Mouse (Mus musculus): ENCODE data around the gene Gch1. TPM values are rescaled to one million over a fixed set of nuclear protein-coding genes. Genes with fewer than 3 reads are reported as not detected.
"Not testable (repeated sequence)": the region's sequence is repeated elsewhere in the genome, so short reads cannot be mapped to it uniquely, and the experiment has no call there.

Gene Gch1
- polyA plus RNA-seq, 1 experiment = 4.1 TPM

DNA sequence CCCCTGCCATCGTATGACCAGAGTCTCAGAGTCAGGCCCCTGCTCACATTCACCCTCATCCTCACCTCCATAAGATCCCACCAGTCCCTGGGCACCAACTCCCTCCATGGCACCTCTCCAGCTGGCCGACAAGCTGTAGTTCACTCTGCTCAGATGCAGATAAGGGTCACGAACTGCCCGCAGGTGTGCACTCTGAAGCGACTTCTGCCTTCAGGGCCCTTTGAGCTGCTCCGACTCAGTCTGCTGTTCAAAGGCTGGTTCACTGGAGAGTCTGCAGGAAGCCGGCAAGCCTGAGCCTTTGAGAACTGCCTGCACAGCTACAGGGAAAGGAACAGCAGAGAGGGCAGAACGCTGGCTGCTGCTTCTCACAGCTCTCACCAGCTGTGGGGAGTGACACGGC, 74.1 kb downstream of the Gch1 start:
- no peaks in the 10 kb centered on the region for H3K27me3 ChIP-seq (ENCODE audit: control insufficient read depth, insufficient read depth, low read length, poor library complexity, severe bottlenecking)
- no peak overlapping the region for H3K4me3 ChIP-seq (ENCODE audit: low read depth, low read length)
- no peak overlapping the region for H3K27ac ChIP-seq (ENCODE audit: insufficient read depth, low read length)
- no peaks in the 10 kb centered on the region for H3K36me3 ChIP-seq (ENCODE audit: control insufficient read depth, insufficient read depth, low read length, poor library complexity, severe bottlenecking)
- H3K4me1 ChIP-seq (ENCODE audit: control insufficient read depth, insufficient read depth, low read length) = no peaks in the 10 kb centered on the region
- H3K9ac ChIP-seq (ENCODE audit: low read depth, poor library complexity, severe bottlenecking) = no peak overlapping the region
- no peak for TF ChIP-seq POLR2A (IDR thresholded peaks at IDR 0.05; ENCODE audit: insufficient read depth, low read length)
- TF ChIP-seq CTCF (IDR thresholded peaks at IDR 0.05; ENCODE audit: low read depth, low read length) = no peak
- no peak for TF ChIP-seq EP300 (IDR thresholded peaks at IDR 0.05; ENCODE audit: insufficient read depth, low read depth, low read length)
- no peaks in the 10 kb centered on the region for H3K9me3 ChIP-seq (replicated peaks; ENCODE audit: control insufficient read depth, insufficient read depth, low read length, poor library complexity, severe bottlenecking)

DNA sequence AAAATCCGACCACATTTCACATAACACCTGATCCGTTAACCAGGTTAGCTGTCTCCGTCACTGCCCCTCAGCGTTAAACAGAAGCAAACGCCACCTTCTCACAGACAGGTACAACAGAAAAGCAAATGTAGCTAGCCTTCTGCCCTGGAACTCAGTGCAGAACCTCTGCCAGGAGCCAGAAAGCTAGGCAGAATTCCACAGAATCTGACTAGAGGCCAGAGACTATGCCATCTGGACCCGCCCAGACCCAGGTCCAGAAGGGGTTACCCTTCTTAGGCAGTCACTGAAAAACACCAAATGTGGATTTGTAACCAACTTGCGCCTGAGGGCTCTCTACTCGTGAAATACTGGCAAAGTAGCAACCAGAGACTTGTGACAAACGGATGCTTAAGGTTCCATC, 77.9 kb downstream of the Gch1 start:
- Histone ChIP-seq H3K27me3 (ENCODE audit: control insufficient read depth, insufficient read depth, low read length, poor library complexity, severe bottlenecking) (no peaks in the 10 kb centered on the region), H3K9ac (ENCODE audit: low read depth, poor library complexity, severe bottlenecking) (no peak overlapping the region), H3K4me3 (ENCODE audit: low read depth, low read length) (no peak overlapping the region), H3K27ac (ENCODE audit: insufficient read depth, low read length) (no peak overlapping the region), H3K4me1 (ENCODE audit: control insufficient read depth, insufficient read depth, low read length) (no peaks in the 10 kb centered on the region), H3K36me3 (ENCODE audit: control insufficient read depth, insufficient read depth, low read length, poor library complexity, severe bottlenecking) (no peaks in the 10 kb centered on the region), H3K9me3 (replicated peaks; ENCODE audit: control insufficient read depth, insufficient read depth, low read length, poor library complexity, severe bottlenecking) (no peaks in the 10 kb centered on the region)
- TF ChIP-seq CTCF (IDR thresholded peaks at IDR 0.05; ENCODE audit: low read depth, low read length) (no peak), EP300 (IDR thresholded peaks at IDR 0.05; ENCODE audit: insufficient read depth, low read depth, low read length) (no peak), POLR2A (IDR thresholded peaks at IDR 0.05; ENCODE audit: insufficient read depth, low read length) (no peak)

GRCm38 (mm10) chr14:47110391-47110790, 78.8 kb downstream of the Gch1 start:
- not testable (repeated sequence) for H3K36me3 ChIP-seq (ENCODE audit: control insufficient read depth, insufficient read depth, low read length, poor library complexity, severe bottlenecking); H3K4me1 ChIP-seq (ENCODE audit: control insufficient read depth, insufficient read depth, low read length); H3K9me3 ChIP-seq (replicated peaks; ENCODE audit: control insufficient read depth, insufficient read depth, low read length, poor library complexity, severe bottlenecking); H3K9ac ChIP-seq (ENCODE audit: low read depth, poor library complexity, severe bottlenecking); H3K27me3 ChIP-seq (ENCODE audit: control insufficient read depth, insufficient read depth, low read length, poor library complexity, severe bottlenecking); H3K4me3 ChIP-seq (ENCODE audit: low read depth, low read length); H3K27ac ChIP-seq (ENCODE audit: insufficient read depth, low read length)

- no peak overlapping the region for H3K9ac ChIP-seq (ENCODE audit: low read depth, poor library complexity, severe bottlenecking)
- no peaks in the 10 kb centered on the region for H3K27me3 ChIP-seq (ENCODE audit: control insufficient read depth, insufficient read depth, low read length, poor library complexity, severe bottlenecking)
- H3K4me1 ChIP-seq (ENCODE audit: control insufficient read depth, insufficient read depth, low read length) = no peaks in the 10 kb centered on the region
- no peak overlapping the region for H3K4me3 ChIP-seq (ENCODE audit: low read depth, low read length)
- H3K27ac ChIP-seq (ENCODE audit: insufficient read depth, low read length) = no peak overlapping the region
- no peaks in the 10 kb centered on the region for H3K9me3 ChIP-seq (replicated peaks; ENCODE audit: control insufficient read depth, insufficient read depth, low read length, poor library complexity, severe bottlenecking)
- no peaks in the 10 kb centered on the region for H3K36me3 ChIP-seq (ENCODE audit: control insufficient read depth, insufficient read depth, low read length, poor library complexity, severe bottlenecking)
- TF ChIP-seq CTCF (IDR thresholded peaks at IDR 0.05; ENCODE audit: low read depth, low read length) (no peak), EP300 (IDR thresholded peaks at IDR 0.05; ENCODE audit: insufficient read depth, low read depth, low read length) (no peak), POLR2A (IDR thresholded peaks at IDR 0.05; ENCODE audit: insufficient read depth, low read length) (no peak)
Measured at GRCm38 (mm10) chr14:47107461-47107860, 81.8 kb downstream of the Gch1 start.

GRCm38 (mm10) chr14:47105755-47106154, 83.5 kb downstream of the Gch1 start:
- H3K4me3 ChIP-seq (ENCODE audit: low read depth, low read length) = no peak overlapping the region
- no peaks in the 10 kb centered on the region for H3K9me3 ChIP-seq (replicated peaks; ENCODE audit: control insufficient read depth, insufficient read depth, low read length, poor library complexity, severe bottlenecking)
- H3K27me3 ChIP-seq (ENCODE audit: control insufficient read depth, insufficient read depth, low read length, poor library complexity, severe bottlenecking) = no peaks in the 10 kb centered on the region
- no peak overlapping the region for H3K9ac ChIP-seq (ENCODE audit: low read depth, poor library complexity, severe bottlenecking)
- no peaks in the 10 kb centered on the region for H3K36me3 ChIP-seq (ENCODE audit: control insufficient read depth, insufficient read depth, low read length, poor library complexity, severe bottlenecking)
- no peak overlapping the region for H3K27ac ChIP-seq (ENCODE audit: insufficient read depth, low read length)
- H3K4me1 ChIP-seq (ENCODE audit: control insufficient read depth, insufficient read depth, low read length) = no peaks in the 10 kb centered on the region
- TF ChIP-seq EP300 (IDR thresholded peaks at IDR 0.05; ENCODE audit: insufficient read depth, low read depth, low read length) (no peak), POLR2A (IDR thresholded peaks at IDR 0.05; ENCODE audit: insufficient read depth, low read length) (no peak), CTCF (IDR thresholded peaks at IDR 0.05; ENCODE audit: low read depth, low read length) (no peak)

DNA sequence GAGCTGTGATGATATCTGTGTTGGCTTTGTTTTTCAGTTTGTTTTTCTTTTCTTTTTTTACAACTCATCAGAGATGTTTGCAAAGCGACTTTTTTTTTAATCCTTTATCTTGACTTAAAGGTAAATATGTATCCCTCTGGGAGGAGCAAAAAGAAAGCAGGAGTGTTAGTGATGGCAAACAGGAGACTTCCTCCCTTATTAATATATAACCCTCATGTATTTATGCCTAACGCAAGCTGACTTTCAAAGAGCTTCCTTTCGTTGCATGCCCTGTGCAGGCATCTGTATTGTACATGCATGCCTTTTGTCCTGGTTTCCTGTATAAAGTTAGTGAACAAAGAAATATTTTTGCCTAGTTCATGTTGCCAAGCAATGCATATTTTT, 84.0 kb downstream of the Gch1 start:
- Histone ChIP-seq H3K27me3 (ENCODE audit: control insufficient read depth, insufficient read depth, low read length, poor library complexity, severe bottlenecking) (no peaks in the 10 kb centered on the region), H3K9ac (ENCODE audit: low read depth, poor library complexity, severe bottlenecking) (no peak overlapping the region), H3K4me1 (ENCODE audit: control insufficient read depth, insufficient read depth, low read length) (no peaks in the 10 kb centered on the region), H3K36me3 (ENCODE audit: control insufficient read depth, insufficient read depth, low read length, poor library complexity, severe bottlenecking) (no peaks in the 10 kb centered on the region), H3K9me3 (replicated peaks; ENCODE audit: control insufficient read depth, insufficient read depth, low read length, poor library complexity, severe bottlenecking) (no peaks in the 10 kb centered on the region), H3K27ac (ENCODE audit: insufficient read depth, low read length) (no peak overlapping the region), H3K4me3 (ENCODE audit: low read depth, low read length) (no peak overlapping the region)
- TF ChIP-seq CTCF (IDR thresholded peaks at IDR 0.05; ENCODE audit: low read depth, low read length) (no peak), POLR2A (IDR thresholded peaks at IDR 0.05; ENCODE audit: insufficient read depth, low read length) (no peak), EP300 (IDR thresholded peaks at IDR 0.05; ENCODE audit: insufficient read depth, low read depth, low read length) (no peak)

Data from ES-Bruce4 (cell line).